Mouse (Mus musculus): Measurements from ENCODE around the gene Trim72. TPM values are rescaled to one million over a fixed set of nuclear protein-coding genes. Genes with fewer than 3 reads are reported as not detected.
A peak's percentile ranks its signal among the peaks of the same experiment; 100 is the strongest.

Trim72 gene
- total and polyA plus RNA-seq, 2 experiments from 2014 or later = 2.3 to 52.7 TPM

DNA sequence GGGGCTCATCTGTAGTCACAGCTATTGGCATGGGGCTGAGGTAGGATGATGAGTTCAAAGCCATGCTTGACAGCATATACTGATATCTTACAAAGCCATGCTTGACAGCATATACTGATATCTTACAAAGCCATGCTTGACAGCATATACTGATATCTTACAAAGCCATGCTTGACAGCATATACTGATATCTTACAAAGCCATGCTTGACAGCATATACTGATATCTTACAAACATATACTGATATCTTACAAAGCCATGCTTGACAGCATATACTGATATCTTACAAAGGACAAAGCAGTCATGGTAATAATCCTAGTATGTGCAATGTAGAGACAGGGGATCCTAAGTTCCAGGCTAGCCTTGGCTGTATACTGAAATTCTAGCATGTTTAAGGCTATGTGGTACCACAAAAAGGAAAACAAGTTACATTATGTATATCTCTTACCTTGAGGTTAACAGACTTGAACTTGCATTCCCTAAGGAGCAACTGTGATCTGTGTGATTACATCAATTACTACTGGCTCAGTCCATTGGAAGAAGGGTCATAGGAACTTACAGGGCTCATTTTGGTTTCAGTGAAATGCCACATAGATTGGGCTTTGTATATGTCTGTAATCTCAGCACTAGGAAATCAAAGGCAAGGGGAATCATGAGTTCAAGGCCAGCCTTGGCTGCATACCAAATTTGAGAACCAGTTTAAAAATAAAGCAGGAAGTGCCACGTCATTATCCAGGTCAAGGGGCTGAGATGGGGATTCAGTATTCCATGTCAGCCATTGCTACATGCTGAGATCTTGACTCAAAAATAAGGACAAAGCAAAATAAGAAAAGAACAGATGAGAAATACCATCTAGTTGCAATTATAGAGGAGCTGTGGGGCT, 3.4 kb upstream of the Trim72 start:
- Histone ChIP-seq H3K9ac (replicated peaks; ENCODE audit: low read depth, low read length) (no peak overlapping the region), H3K9me3 (replicated peaks; ENCODE audit: control insufficient read depth, low read length) (no peaks in the 10 kb centered on the region), H3K4me3 (ENCODE audit: low read depth, low read length) (no peak overlapping the region), H3K36me3 (replicated peaks; ENCODE audit: control insufficient read depth, insufficient read depth, low read length) (no peaks in the 10 kb centered on the region), H3K27me3 (ENCODE audit: control insufficient read depth, insufficient read depth, low read length) (0 out of 2 replicates have a peak, but pooled peaks cover 3% of the 10 kb centered on the region), H3K27ac (ENCODE audit: low read depth) (no peak overlapping the region), H3K4me2 (ENCODE audit: low read depth, low read length) (no peak overlapping the region), H3K4me1 (ENCODE audit: control insufficient read depth, insufficient read depth) (peaks cover 15% of the 10 kb centered on the region)
- WGBS = 3% methylated on average over 1 of the region's 1 CpGs
- TF ChIP-seq CTCF (IDR thresholded peaks at IDR 0.05; ENCODE audit: low read depth) (no peak), EP300 (IDR thresholded peaks at IDR 0.05; ENCODE audit: low read depth) (no peak)
- no peak for DNase-seq (ENCODE audit: low spot score)
- no peak for ATAC-seq (ENCODE audit: insufficient read depth, low read depth)

DNA sequence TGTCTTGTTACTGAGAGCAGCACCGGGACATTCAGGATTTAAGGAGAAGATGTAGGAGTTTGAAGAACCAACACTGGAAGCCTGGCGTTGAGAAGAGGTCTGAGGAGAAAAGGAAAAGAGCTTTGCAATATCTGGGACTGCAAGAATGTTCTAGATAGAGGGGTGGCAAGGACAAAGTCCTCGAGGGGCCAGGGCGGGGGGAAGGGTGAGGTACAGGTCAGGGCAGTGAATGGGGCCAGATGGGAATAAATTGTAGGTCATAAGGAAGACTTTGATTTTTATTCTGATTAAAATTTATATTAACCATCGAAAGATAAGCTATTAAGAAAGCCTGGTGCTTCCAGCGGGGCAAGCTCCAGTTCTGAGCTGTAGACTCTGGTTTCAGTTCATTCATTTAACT, 651 bp upstream of the Trim72 start:
- WGBS = 69% methylated on average over 6 of the region's 6 CpGs
- peak overlapping the region; percentile 78 for H3K27ac ChIP-seq (ENCODE audit: low read depth)
- H3K36me3 ChIP-seq (replicated peaks; ENCODE audit: control insufficient read depth, insufficient read depth, low read length) = no peaks in the 10 kb centered on the region
- H3K4me2 ChIP-seq (ENCODE audit: low read depth, low read length) = no peak overlapping the region
- no peaks in the 10 kb centered on the region for H3K9me3 ChIP-seq (replicated peaks; ENCODE audit: control insufficient read depth, low read length)
- H3K9ac ChIP-seq (replicated peaks; ENCODE audit: low read depth, low read length) = 0 out of 2 replicates have a peak overlapping the region, but pooled peaks have one; percentile 23
- 0 out of 2 replicates have a peak, but pooled peaks cover 3% of the 10 kb centered on the region for H3K27me3 ChIP-seq (ENCODE audit: control insufficient read depth, insufficient read depth, low read length)
- ATAC-seq (ENCODE audit: insufficient read depth, low read depth) (no peak), DNase-seq (ENCODE audit: low spot score) (no peak)
- H3K4me1 ChIP-seq (ENCODE audit: control insufficient read depth, insufficient read depth) = peaks cover 15% of the 10 kb centered on the region
- H3K4me3 ChIP-seq (ENCODE audit: low read depth, low read length) = no peak overlapping the region
- no peak for TF ChIP-seq EP300 (IDR thresholded peaks at IDR 0.05; ENCODE audit: low read depth)
- no peak for TF ChIP-seq CTCF (IDR thresholded peaks at IDR 0.05; ENCODE audit: low read depth)

DNA sequence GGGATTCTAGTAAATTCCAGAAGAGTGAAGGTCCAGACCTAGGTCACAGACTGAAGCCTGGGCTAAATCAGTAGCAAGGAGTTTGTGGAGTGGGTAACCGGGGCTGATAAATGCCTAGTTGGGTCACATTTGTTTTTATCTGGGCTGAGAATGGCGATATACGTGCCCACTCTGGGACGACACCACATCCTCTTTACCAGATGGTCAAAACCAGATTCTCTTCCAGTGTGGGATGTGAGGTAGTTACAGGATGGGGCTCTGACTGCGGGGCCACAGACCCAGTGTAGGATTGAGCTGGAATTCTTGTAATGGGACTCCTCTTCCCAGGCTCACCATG, 369 bp downstream of the Trim72 start:
- peak overlapping the region; percentile 78 for H3K27ac ChIP-seq (ENCODE audit: low read depth)
- no peak for TF ChIP-seq EP300 (IDR thresholded peaks at IDR 0.05; ENCODE audit: low read depth)
- no peak for TF ChIP-seq CTCF (IDR thresholded peaks at IDR 0.05; ENCODE audit: low read depth)

DNA sequence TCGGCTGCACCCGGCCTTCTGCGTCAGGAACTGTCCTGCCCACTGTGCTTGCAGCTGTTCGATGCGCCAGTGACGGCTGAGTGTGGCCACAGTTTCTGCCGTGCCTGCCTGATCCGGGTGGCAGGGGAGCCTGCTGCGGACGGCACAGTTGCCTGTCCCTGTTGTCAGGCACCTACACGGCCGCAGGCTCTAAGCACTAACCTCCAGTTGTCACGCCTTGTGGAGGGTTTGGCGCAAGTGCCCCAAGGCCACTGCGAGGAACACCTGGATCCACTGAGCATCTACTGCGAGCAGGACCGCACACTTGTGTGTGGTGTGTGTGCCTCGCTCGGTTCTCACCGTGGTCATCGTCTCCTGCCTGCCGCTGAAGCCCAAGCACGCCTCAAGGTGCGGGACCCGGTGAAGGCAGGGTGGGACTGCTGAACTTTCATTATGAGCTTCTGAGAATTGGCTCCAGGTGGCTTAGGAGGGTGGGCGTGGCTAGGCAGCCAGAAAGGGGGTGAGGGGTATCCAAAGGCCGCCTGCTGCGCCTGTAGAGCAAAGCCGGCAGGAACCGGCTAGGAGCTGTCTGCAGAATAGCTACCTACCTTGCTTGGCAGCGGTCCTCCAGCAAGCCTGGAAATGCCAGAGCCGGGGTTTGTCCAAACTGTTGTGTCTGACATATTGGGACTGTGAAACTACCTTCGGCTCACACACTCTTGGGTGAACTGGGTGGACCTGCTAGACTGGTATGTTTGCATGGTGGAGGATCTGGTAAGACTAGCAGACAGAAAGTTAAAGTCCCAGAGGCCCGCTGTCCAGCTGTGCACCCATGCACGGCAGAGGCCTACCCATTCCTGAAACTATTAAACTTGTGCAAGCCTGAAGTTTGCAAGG, 976 bp downstream of the Trim72 start:
- TF ChIP-seq EP300 (IDR thresholded peaks at IDR 0.05; ENCODE audit: low read depth) (no peak), CTCF (IDR thresholded peaks at IDR 0.05; ENCODE audit: low read depth) (no peak)

More for the DNA sequence above, 369 bp downstream of the Trim72 start:
- WGBS = 48% methylated on average over 5 of the region's 5 CpGs
- peaks cover 15% of the 10 kb centered on the region for H3K4me1 ChIP-seq (ENCODE audit: control insufficient read depth, insufficient read depth)
- 0 out of 2 replicates have a peak overlapping the region, but pooled peaks have one; percentile 23 for H3K9ac ChIP-seq (replicated peaks; ENCODE audit: low read depth, low read length)
- no peaks in the 10 kb centered on the region for H3K9me3 ChIP-seq (replicated peaks; ENCODE audit: control insufficient read depth, low read length)
- H3K4me2 ChIP-seq (ENCODE audit: low read depth, low read length) = peak overlapping the region; percentile 54
- ATAC-seq (ENCODE audit: insufficient read depth, low read depth) (no peak; the same call in 1 of the 2 replicates), DNase-seq (ENCODE audit: low spot score) (no peak)
- H3K27me3 ChIP-seq (ENCODE audit: control insufficient read depth, insufficient read depth, low read length) = 0 out of 2 replicates have a peak, but pooled peaks cover 3% of the 10 kb centered on the region
- H3K36me3 ChIP-seq (replicated peaks; ENCODE audit: control insufficient read depth, insufficient read depth, low read length) = no peaks in the 10 kb centered on the region
- peak overlapping the region; percentile 28 for H3K4me3 ChIP-seq (ENCODE audit: low read depth, low read length)

DNA sequence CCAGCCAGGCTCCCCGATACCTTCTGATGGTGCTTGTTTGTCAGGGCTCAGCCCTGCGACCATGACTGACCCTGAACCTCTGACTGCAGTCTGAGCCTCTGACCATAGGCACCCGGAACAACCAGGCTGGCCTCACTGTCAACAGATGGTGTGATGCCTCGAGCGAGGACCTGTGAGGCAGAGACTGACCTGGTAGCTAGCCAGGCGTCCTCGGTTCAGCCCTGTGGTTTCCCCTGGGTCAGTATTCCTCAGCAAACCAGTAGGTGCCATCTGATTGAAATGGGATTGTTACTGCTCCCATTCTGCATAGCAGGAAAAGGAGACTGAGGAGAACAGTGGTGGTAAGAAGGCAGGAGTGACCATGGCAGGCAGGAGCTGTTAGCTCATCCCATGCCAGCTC, 2.4 kb downstream of the Trim72 start:
- no peak overlapping the region for H3K4me3 ChIP-seq (ENCODE audit: low read depth, low read length)
- no peak overlapping the region for H3K4me2 ChIP-seq (ENCODE audit: low read depth, low read length)
- no peak overlapping the region for H3K9ac ChIP-seq (replicated peaks; ENCODE audit: low read depth, low read length)
- no peak for TF ChIP-seq CTCF (IDR thresholded peaks at IDR 0.05; ENCODE audit: low read depth)
- no peak for TF ChIP-seq EP300 (IDR thresholded peaks at IDR 0.05; ENCODE audit: low read depth)
- ATAC-seq (ENCODE audit: insufficient read depth, low read depth) (no peak), DNase-seq (ENCODE audit: low spot score) (no peak)
- peaks cover 15% of the 10 kb centered on the region for H3K4me1 ChIP-seq (ENCODE audit: control insufficient read depth, insufficient read depth)
- no peaks in the 10 kb centered on the region for H3K36me3 ChIP-seq (replicated peaks; ENCODE audit: control insufficient read depth, insufficient read depth, low read length)
- whole genome bisulfite sequencing = 70% methylated on average over 7 of the region's 7 CpGs
- H3K27me3 ChIP-seq (ENCODE audit: control insufficient read depth, insufficient read depth, low read length) = 0 out of 2 replicates have a peak, but pooled peaks cover 10% of the 10 kb centered on the region
- no peak overlapping the region for H3K27ac ChIP-seq (ENCODE audit: low read depth)
- no peaks in the 10 kb centered on the region for H3K9me3 ChIP-seq (replicated peaks; ENCODE audit: control insufficient read depth, low read length)

More for the DNA sequence above, 976 bp downstream of the Trim72 start:
- Histone ChIP-seq H3K27me3 (ENCODE audit: control insufficient read depth, insufficient read depth, low read length) (0 out of 2 replicates have a peak, but pooled peaks cover 3% of the 10 kb centered on the region), H3K36me3 (replicated peaks; ENCODE audit: control insufficient read depth, insufficient read depth, low read length) (no peaks in the 10 kb centered on the region), H3K9ac (replicated peaks; ENCODE audit: low read depth, low read length) (0 out of 2 replicates have a peak overlapping the region, but pooled peaks have one; percentile 23), H3K4me1 (ENCODE audit: control insufficient read depth, insufficient read depth) (peaks cover 15% of the 10 kb centered on the region), H3K9me3 (replicated peaks; ENCODE audit: control insufficient read depth, low read length) (no peaks in the 10 kb centered on the region), H3K4me2 (ENCODE audit: low read depth, low read length) (peak overlapping the region; percentile 54), H3K27ac (ENCODE audit: low read depth) (peak overlapping the region; percentile 78), H3K4me3 (ENCODE audit: low read depth, low read length) (peak overlapping the region; percentile 28)
- DNase-seq (ENCODE audit: low spot score) (no peak), ATAC-seq (ENCODE audit: insufficient read depth, low read depth) (peak; percentile 34; the same call in 1 of the 2 replicates)
- WGBS = 33% methylated on average over 35 of the region's 35 CpGs
